Mouse (Mus musculus): ENCODE results near the gene Mettl25.

DNA sequence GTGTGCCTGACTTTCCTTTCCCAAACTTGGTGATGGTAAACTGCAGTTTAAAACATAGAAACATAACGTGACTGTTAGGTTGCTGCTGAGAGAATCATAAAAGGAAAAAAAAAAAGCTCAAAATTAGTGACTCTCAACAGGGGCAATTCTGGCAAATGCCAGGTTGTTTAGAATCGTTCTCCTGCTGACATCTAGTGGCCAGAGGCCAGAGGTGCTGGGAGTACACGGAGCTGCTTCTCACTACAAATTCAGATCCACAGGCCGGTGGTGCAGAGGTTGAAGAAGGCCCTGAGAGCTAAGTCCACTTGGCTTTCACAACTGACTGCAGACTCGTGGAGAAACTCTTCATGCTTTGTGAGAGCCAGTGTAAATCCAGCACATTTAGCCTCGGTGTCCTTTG is 66.8 kb downstream of the Mettl25 start:
- TF ChIP-seq POLR2A (IDR thresholded peaks at IDR 0.05; ENCODE audit: low read depth, low read length) (no peak), CTCF (IDR thresholded peaks at IDR 0.05; ENCODE audit: extremely low read depth, insufficient read depth, insufficient read length, insufficient replicate concordance) (peak; percentile 40; the same call in 1 of the 2 replicates)

Data from spleen, adult 2 months (tissue).